Mouse (Mus musculus) right cerebral cortex, postnatal 36 days (tissue): ENCODE results near the gene Mast4.

Source experiments
- DNase-seq, 2 experiments: peaks; one replicate each; pipeline ENCODE4 v3.0.0; 2022; ENCODE audit warnings: low spot score in 2 of 2, mixed read lengths in 1 of 2

Mast4 gene

GRCm38 (mm10) chr13:103121796-103122792 lies 212.2 kb downstream of the Mast4 start:
- DNase-seq = no peak

DNA sequence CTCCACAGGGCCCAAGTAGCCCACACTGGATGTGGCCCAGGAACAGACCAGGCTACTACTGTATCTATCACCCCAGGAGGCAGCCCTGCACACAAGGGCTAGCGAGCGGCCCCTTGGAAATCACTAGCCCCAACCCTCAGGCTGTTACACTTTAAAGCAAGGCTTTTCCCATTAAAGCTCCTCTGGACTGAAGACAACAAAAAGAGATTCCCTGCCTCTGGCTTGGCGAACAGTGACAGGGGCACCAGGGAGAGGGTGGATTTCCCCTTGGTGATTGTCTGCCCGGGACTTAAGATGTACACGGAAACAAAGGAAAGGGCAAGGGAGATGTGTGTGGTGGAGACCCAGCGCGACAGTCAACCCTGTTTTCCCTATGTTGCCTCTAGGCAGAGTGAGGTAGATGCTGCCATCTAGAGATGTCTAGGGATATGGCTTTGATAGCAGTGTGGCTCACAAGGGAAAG lies 213.6 kb downstream of the Mast4 start:
- no peak for DNase-seq

DNA sequence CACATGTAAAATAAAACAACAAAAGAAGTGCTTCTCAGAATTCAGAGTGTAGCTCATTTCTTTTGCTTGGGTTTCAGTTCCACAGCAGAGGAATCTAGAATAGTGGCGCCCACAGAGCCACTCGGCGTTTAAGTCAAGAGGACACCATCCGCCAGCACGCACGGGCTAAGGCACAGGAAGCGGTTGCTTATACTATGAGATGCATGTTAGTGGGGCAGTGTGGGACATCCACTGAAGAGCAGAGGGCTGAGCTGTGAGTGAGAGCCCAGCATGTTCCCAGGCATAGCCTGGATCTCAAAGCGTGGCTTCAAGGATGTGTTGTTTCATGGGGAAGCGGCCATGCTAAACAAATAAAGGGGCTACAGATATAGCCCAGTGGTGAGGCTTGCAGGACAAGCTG lies 214.6 kb downstream of the Mast4 start:
- no peak for DNase-seq

- DNase-seq = no peak
Observed at GRCm38 (mm10) chr13:103115116-103115515, 219.2 kb downstream of the Mast4 start.

DNA sequence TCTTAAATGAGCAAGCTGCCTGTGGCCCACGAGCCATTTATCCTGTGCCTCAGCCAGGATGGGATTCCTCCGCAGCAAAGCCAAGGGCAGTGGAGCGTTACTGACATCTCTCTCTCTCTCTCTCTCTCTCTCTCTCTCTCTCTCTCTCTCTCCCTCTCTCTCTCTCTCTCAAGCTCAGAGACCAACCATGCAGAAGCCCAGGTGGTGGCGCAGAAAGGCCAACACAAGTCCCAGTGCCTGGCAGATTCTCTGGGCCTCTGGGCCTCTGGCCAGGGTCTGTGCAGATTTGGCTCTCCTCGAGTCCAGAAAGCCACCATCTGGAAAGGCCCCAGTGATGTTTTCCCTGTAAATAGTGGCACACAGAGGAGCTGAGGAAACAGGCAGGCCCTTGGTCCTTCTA lies 220.0 kb downstream of the Mast4 start:
- DNase-seq = peak in 1 of 2 experiments; percentile 36

DNA sequence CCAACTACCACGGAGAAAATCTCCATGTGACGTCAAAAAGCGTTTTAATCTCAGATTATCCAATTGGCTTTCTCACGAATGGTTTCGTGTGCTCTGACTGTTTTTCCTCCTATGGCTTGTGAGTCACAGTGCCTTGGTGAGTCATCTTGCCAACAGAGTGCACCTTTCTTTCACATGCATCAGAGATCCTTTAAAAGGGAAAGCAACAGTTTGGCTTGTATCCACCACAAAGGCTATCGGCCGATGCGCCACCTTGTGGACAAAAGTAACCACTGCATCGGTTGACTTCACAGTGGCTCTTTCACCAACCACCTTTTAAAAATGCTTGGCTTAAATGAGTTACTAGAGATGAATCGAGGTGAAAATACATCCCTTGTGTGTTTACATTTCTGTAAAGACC lies 224.4 kb downstream of the Mast4 start:
- peak; percentile 49 to 70 for DNase-seq

GRCm38 (mm10) chr13:103107362-103107761 lies 226.9 kb downstream of the Mast4 start:
- DNase-seq = no peak

- DNase-seq = peak; percentile 79 to 87
Observed at GRCm38 (mm10) chr13:103102598-103102997, 231.7 kb downstream of the Mast4 start.

DNA sequence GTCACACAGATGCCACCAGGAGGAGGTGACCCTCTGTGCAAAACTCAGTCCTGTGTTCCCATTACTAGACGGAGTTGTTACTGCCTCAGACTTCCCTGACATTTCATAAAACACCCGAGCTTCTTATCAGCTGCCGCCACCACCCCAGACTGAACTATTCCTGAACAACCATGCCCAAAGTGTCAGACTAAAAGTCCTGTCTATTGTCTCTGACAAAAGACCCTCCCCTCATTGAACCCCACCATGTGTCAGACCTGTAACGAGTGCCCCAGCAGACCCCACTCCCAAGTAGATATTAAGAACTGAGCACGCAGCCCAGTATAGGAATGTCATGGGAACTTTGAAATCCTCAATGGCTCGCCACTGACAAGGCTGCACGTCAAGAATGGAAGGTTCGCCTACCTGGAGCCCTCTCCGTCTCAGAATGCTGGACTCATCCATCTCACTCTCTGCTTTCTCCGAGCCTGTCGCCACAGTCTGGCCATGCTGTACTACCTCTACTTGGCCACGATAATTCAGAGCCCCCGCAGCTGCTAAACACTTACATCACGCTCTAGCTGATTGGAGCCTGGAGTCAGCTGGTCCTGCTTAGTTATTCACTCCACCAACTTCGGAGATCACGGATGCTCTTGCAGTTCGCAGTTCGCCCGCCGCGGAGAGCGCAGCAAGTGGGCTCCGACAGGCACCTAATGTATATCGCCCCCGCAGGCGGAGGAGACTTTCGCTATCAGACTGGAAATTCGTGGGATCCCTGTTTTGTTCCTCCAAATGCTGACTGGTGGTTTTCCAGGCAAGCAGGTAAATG lies 237.7 kb downstream of the Mast4 start:
- DNase-seq = peak; percentile 81 to 86

GRCm38 (mm10) chr13:103095491-103095890 lies 238.8 kb downstream of the Mast4 start:
- DNase-seq = no peak

GRCm38 (mm10) chr13:103094595-103094994 lies 239.7 kb downstream of the Mast4 start:
- no peak for DNase-seq

DNA sequence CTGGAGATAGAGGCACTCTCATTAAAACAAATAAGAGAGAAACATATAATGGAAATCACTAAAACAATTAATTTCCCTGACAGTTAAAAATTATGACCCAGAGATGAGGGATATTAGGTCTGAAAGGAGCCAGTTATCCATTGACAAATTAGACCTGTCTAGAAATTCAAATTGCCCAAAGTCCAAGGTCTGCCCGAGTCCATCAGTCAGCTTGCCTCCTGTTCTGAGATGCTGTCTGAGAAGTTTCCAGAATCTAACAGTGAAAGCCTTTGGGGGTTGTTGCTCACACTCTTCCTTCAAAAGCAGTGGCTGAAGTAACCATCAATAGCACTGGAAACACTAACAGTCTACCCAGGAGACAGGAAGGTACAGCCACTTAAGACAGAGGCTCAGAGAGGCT lies 240.6 kb downstream of the Mast4 start:
- DNase-seq = no peak

DNA sequence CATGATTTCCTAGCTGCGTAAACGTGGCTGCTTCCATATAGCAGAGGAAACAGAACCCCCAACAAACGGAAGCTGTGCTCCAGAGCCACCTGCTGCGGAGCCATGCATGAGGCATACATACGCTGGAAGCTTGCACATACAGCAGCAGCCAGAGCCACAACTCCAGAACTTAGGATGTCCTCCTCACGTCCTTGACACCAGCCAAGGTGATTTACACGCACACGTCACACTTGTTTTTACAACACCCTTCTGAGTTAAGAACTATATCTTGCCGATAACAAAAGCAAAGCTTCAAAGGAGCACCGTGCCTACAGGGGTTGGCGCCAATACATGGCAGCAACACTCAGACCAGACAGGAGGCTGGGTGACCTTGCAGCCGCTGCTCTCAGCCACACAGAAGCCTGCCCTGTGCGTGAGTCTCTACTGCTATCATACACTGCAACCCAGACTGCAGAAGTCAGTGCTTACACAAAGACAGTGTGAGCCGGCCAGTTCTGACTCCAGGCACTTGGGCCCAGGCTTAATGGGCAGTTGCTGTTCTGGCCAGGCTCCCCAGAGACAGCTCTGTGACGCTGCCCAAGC lies 248.7 kb downstream of the Mast4 start:
- DNase-seq = no peak

DNA sequence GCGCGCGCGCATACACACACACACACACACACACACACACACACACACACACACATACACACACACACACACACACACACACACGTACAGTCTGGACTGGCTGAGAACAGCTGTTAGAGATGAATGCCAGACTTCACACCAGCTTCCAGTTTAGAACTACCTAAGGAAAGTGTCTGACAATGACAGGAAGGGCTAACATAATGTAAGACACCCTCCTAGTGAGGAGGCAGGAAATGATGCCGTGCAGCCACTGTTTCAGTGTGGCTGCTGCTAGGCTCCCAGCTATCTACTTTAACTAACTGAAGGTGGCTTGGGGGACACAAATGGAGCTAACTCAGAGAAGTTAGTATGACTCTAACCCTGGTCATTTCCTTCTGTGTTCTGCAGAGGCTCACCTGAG lies 251.4 kb downstream of the Mast4 start:
- DNase-seq = no peak

GRCm38 (mm10) chr13:103079806-103080205 lies 254.5 kb downstream of the Mast4 start:
- no peak for DNase-seq

DNA sequence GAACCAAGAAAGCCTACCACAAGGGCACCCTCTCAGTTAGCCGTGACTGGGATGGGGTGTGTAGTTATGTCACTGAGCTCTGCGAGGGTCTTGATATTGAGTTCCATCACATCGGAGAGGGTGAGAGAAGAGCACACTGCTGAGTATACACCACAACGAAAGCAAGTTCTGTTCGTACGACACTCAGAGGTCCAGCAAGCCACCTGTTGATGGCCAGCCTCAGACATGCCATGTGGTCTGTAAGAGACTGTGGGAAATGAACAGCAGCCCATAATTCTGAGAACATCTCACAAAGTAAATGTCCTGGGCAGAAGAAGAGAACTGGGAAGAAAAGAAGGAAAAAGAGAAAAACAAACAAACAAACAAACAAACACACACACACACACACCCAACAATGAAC lies 255.5 kb downstream of the Mast4 start:
- DNase-seq = no peak

GRCm38 (mm10) chr13:103073461-103073860 lies 260.8 kb downstream of the Mast4 start:
- DNase-seq = no peak

- no peak for DNase-seq
Observed at GRCm38 (mm10) chr13:103071783-103072182, 262.5 kb downstream of the Mast4 start.

- no peak for DNase-seq
Observed at GRCm38 (mm10) chr13:103067581-103068166, 266.6 kb downstream of the Mast4 start.

- no peak for DNase-seq
Observed at GRCm38 (mm10) chr13:103065437-103065836, 268.9 kb downstream of the Mast4 start.

DNA sequence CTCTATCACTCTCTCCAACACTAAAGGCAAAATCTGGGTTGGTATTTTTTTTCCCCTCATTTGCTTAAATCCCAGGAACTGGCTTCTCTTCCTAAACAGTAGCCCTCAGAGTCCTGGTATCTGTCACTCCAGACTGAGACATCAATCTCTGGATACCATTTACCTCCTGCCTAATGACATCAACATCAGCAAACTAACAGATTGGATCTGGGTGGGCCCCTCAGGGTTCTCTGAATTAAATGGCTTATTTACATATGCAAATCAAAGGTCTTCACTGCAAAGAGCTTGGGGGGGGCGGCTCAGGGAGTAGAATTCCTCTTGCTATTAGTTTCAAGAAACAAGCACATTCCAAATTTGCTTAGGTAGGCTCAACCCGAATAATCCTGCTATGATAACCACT lies 272.6 kb downstream of the Mast4 start:
- DNase-seq = no peak
